Mouse (Mus musculus) CH12.LX (cell line): ENCODE measurements at regions not wholly inside any gene's neighbourhood (a gene's known extent, or its start where the extent isn't known, plus 50 kb on each side); places are given as distances from the start of the nearest gene placed in this dataset.

ENCODE experiments used
- DNase-seq: peaks from one replicate; pipeline ENCODE4 v3.0.0-alpha.2; 2013; ENCODE audit errors: extremely low read depth
- H3K27ac ChIP-seq: 2 replicates; pipeline ENCODE4 v1.5.1; 2012; ENCODE audit warnings: low read depth, mild to moderate bottlenecking, control low read depth, moderate library complexity; ENCODE audit not compliant: insufficient read depth
- H3K27me3 ChIP-seq: replicated peaks from 2 replicates; pipeline ENCODE3; 2012; ENCODE audit warnings: inconsistent platforms
- H3K36me3 ChIP-seq, 2 experiments: replicated peaks in 1 of 2; 2 replicates each; pipeline versions ENCODE3 to v1.6.1; 2012; ENCODE audit warnings: inconsistent platforms in 1 of 2, low read length in 1 of 2, mild to moderate bottlenecking in 1 of 2, mixed read lengths in 1 of 2, moderate library complexity in 1 of 2; ENCODE audit not compliant: control insufficient read depth in 1 of 2, insufficient read depth in 1 of 2
- H3K4me1 ChIP-seq, 2 experiments: 2 replicates each; pipeline ENCODE4 v1.6.1; 2012; ENCODE audit warnings: inconsistent platforms in 1 of 2, moderate library complexity in 1 of 2; ENCODE audit not compliant: insufficient read depth in 2 of 2, control insufficient read depth in 1 of 2
- H3K4me2 ChIP-seq: 2 replicates; pipeline ENCODE4 v1.6.1; 2012; ENCODE audit warnings: low read depth, mild to moderate bottlenecking, control low read depth; ENCODE audit not compliant: poor library complexity, insufficient read depth, severe bottlenecking
- H3K4me3 ChIP-seq, 3 experiments: fragments of 150-350 bp in 1 of 3; sonication (generic) in 1 of 3; replicated peaks in 1 of 3; 2 replicates each; pipeline versions ENCODE3 to v1.5.1; 2011 to 2012; ENCODE audit warnings: low read depth in 2 of 3, low read length in 2 of 3, mild to moderate bottlenecking in 2 of 3, moderate library complexity in 2 of 3, control low read depth in 1 of 3, improper control_type of control experiment in 1 of 3, inconsistent platforms in 1 of 3, mixed read lengths in 1 of 3; ENCODE audit not compliant: poor library complexity in 1 of 3
- H3K79me2 ChIP-seq: replicated peaks from 2 replicates; pipeline ENCODE4 v1.6.1; 2012; ENCODE audit warnings: mild to moderate bottlenecking, moderate library complexity; ENCODE audit not compliant: control insufficient read depth, poor library complexity, insufficient read depth, severe bottlenecking; ENCODE audit errors: extremely low read depth
- H3K9ac ChIP-seq: 2 replicates; pipeline ENCODE4 v1.6.1; 2012; ENCODE audit warnings: low read depth, mild to moderate bottlenecking, control low read depth, moderate library complexity; ENCODE audit not compliant: insufficient read depth
- H3K9me3 ChIP-seq: replicated peaks from 2 replicates; pipeline ENCODE3; 2012; ENCODE audit warnings: low read length, inconsistent platforms, mixed read lengths
- CHD2 ChIP-seq: IDR thresholded peaks from 2 replicates; pipeline ENCODE4 v1.6.1; 2011; ENCODE audit warnings: low read length, improper control_type of control experiment
- CTCF ChIP-seq, 2 experiments: IDR thresholded peaks in 1 of 2; conservative IDR thresholded peaks in 1 of 2; 2 replicates each; pipeline ENCODE4 v1.5.1; 2011 to 2012; ENCODE audit warnings: low read depth in 2 of 2, low read length in 2 of 2, improper control_type of control experiment in 1 of 2, inconsistent platforms in 1 of 2, mild to moderate bottlenecking in 1 of 2, moderate library complexity in 1 of 2
- ELF1 ChIP-seq: IDR thresholded peaks from 2 replicates; pipeline ENCODE4 v1.6.1; 2014; ENCODE audit warnings: low read depth, mild to moderate bottlenecking, inconsistent platforms, low read length, improper control_type of control experiment
- EP300 ChIP-seq: IDR thresholded peaks from 2 replicates; pipeline ENCODE4 v1.6.1; 2011; ENCODE audit warnings: low read length, improper control_type of control experiment
- ETS1 ChIP-seq: conservative IDR thresholded peaks from 2 replicates; pipeline ENCODE4 v1.6.1; 2012; ENCODE audit warnings: low read depth, mild to moderate bottlenecking, inconsistent platforms, low read length, improper control_type of control experiment, moderate library complexity
- GABPA ChIP-seq: IDR thresholded peaks from 2 replicates; pipeline ENCODE4 v1.6.1; 2012; ENCODE audit warnings: low read depth, low read length, improper control_type of control experiment, inconsistent platforms; ENCODE audit not compliant: insufficient replicate concordance
- HCFC1 ChIP-seq: IDR thresholded peaks from 2 replicates; pipeline ENCODE4 v1.6.1; 2012; ENCODE audit warnings: low read depth, mild to moderate bottlenecking, inconsistent platforms, low read length, improper control_type of control experiment
- KAT2A ChIP-seq: IDR thresholded peaks from 2 replicates; pipeline ENCODE4 v1.6.1; 2012; ENCODE audit warnings: low read length, improper control_type of control experiment, inconsistent platforms; ENCODE audit not compliant: insufficient replicate concordance
- MAX ChIP-seq: IDR thresholded peaks from 2 replicates; pipeline ENCODE4 v1.6.1; 2011; ENCODE audit warnings: low read length, improper control_type of control experiment
- MAZ ChIP-seq: IDR thresholded peaks from 2 replicates; pipeline ENCODE4 v1.6.1; 2012; ENCODE audit warnings: low read depth, mild to moderate bottlenecking, inconsistent platforms, low read length, improper control_type of control experiment, moderate library complexity
- MEF2A ChIP-seq: IDR thresholded peaks from 2 replicates; pipeline ENCODE4 v1.6.1; 2014; ENCODE audit warnings: low read depth, mild to moderate bottlenecking, inconsistent platforms, low read length, improper control_type of control experiment, borderline replicate concordance
- MYC ChIP-seq: IDR thresholded peaks from 2 replicates; pipeline ENCODE4 v1.6.1; 2011; ENCODE audit warnings: low read depth, mild to moderate bottlenecking, improper control_type of control experiment, low read length
- PAX5 ChIP-seq: IDR thresholded peaks from 2 replicates; pipeline ENCODE4 v1.6.1; 2012; ENCODE audit warnings: low read length, inconsistent platforms, mixed read lengths
- POLR2A ChIP-seq: IDR thresholded peaks from 2 replicates; pipeline ENCODE4 v1.6.1; 2011; ENCODE audit warnings: low read depth, mild to moderate bottlenecking, improper control_type of control experiment, low read length
- POLR2AphosphoS2 ChIP-seq: IDR thresholded peaks from 2 replicates; pipeline ENCODE4 v1.6.1; 2011; ENCODE audit warnings: low read depth, low read length, improper control_type of control experiment
- RAD21 ChIP-seq: IDR thresholded peaks from 2 replicates; pipeline ENCODE4 v1.6.1; 2011; ENCODE audit warnings: low read depth, mild to moderate bottlenecking, low read length, improper control_type of control experiment, moderate library complexity
- SIN3A ChIP-seq: IDR thresholded peaks from 2 replicates; pipeline ENCODE4 v1.6.1; 2012; ENCODE audit warnings: low read length, improper control_type of control experiment, inconsistent platforms
- TBP ChIP-seq: conservative IDR thresholded peaks from 2 replicates; pipeline ENCODE4 v1.6.1; 2011; ENCODE audit warnings: low read depth, low read length, improper control_type of control experiment
- TCF12 ChIP-seq: IDR thresholded peaks from 2 replicates; pipeline ENCODE4 v1.6.1; 2014; ENCODE audit warnings: low read depth, mild to moderate bottlenecking, inconsistent platforms, low read length, improper control_type of control experiment
- UBTF ChIP-seq: IDR thresholded peaks from 2 replicates; pipeline ENCODE4 v1.6.1; 2012; ENCODE audit warnings: low read depth, mild to moderate bottlenecking, inconsistent platforms, low read length, improper control_type of control experiment, moderate library complexity
- USF1 ChIP-seq: IDR thresholded peaks from 2 replicates; pipeline ENCODE4 v1.6.1; 2014; ENCODE audit warnings: low read depth, mild to moderate bottlenecking, inconsistent platforms, low read length, improper control_type of control experiment
- USF2 ChIP-seq: conservative IDR thresholded peaks from 2 replicates; pipeline ENCODE4 v1.6.1; 2011; ENCODE audit warnings: low read depth, low read length, improper control_type of control experiment
- ZC3H11A ChIP-seq: IDR thresholded peaks from 2 replicates; pipeline ENCODE4 v1.6.1; 2012; ENCODE audit warnings: low read depth, mild to moderate bottlenecking, inconsistent platforms, low read length, improper control_type of control experiment
- ZKSCAN1 ChIP-seq: IDR thresholded peaks from 2 replicates; pipeline ENCODE4 v1.6.1; 2012; ENCODE audit warnings: low read depth, inconsistent platforms, low read length, improper control_type of control experiment, borderline replicate concordance
- ZMIZ1 ChIP-seq: IDR thresholded peaks from 2 replicates; pipeline ENCODE4 v1.6.1; 2012; ENCODE audit warnings: low read depth, mild to moderate bottlenecking, inconsistent platforms, low read length, improper control_type of control experiment
- ZNF384 ChIP-seq: IDR thresholded peaks from 2 replicates; pipeline ENCODE4 v1.6.1; 2012; ENCODE audit warnings: low read depth, low read length, improper control_type of control experiment, inconsistent platforms
- dilution Hi-C: fragments of 300-500 bp; cut with MboI; formaldehyde crosslinking; loops from 2 replicates; pipeline ENCODE4 v1.14.3; 2020; ENCODE audit warnings: low sequenced_read_pairs; ENCODE audit not compliant: extremely low pct_unique_long_range_greater_than_20kb, extremely low pct_ligation_motif_present
- in situ Hi-C: fragments of 300-500 bp; cut with MboI; formaldehyde crosslinking; loops from 3 replicates; pipeline ENCODE4 v1.14.3; 2019; ENCODE audit warnings: low sequenced_read_pairs, low pct_ligation_motif_present, low pct_unique_long_range_greater_than_20kb, mixed read lengths

GRCm38 (mm10) chr2:108904121-108904733 lies 376.3 kb upstream of the Kif18a start:
- Histone ChIP-seq H3K79me2 (no peaks in the 10 kb centered on the region), H3K4me2 (no peak overlapping the region), H3K36me3 (no peaks in the 10 kb centered on the region), H3K9me3 (no peaks in the 10 kb centered on the region), H3K27ac (no peak overlapping the region), H3K4me1 (no peaks in the 10 kb centered on the region), H3K9ac (no peak overlapping the region), H3K4me3 (no peak overlapping the region), H3K27me3 (no peaks in the 10 kb centered on the region)
- TF ChIP-seq ZKSCAN1: no peak
- no peak for TF ChIP-seq CTCF (conservative IDR thresholded peaks at IDR 0.05 in 1 of 2, IDR thresholded peaks at IDR 0.05 in 1 of 2; ENCODE audit: low read depth in 2 of 2, low read length in 2 of 2)
- TF ChIP-seq KAT2A: no peak
- TF ChIP-seq SIN3A: no peak
- TF ChIP-seq ZNF384: no peak
- TF ChIP-seq TBP: no peak
- no peak for TF ChIP-seq CHD2
- no peak for TF ChIP-seq ZC3H11A
- TF ChIP-seq ETS1: no peak
- TF ChIP-seq ELF1: no peak
- no peak for TF ChIP-seq USF1
- no peak for TF ChIP-seq ZMIZ1
- in situ Hi-C loops: no loop called here
- DNase-seq: no peak
- dilution Hi-C loops: no loop called here

- Histone ChIP-seq H3K36me3 (no peaks in the 10 kb centered on the region), H3K9ac (no peak overlapping the region), H3K4me2 (no peak overlapping the region), H3K79me2 (no peaks in the 10 kb centered on the region), H3K9me3 (no peaks in the 10 kb centered on the region), H3K4me3 (no peak overlapping the region), H3K27me3 (no peaks in the 10 kb centered on the region), H3K27ac (no peak overlapping the region), H3K4me1 (no peaks in the 10 kb centered on the region)
- no peak for DNase-seq
- in situ Hi-C loops: no loop called here
- dilution Hi-C loops: no loop called here
- no peak for TF ChIP-seq MEF2A
- no peak for TF ChIP-seq TBP
Measured at GRCm38 (mm10) chr2:108913555-108913954, 367.0 kb upstream of the Kif18a start.

- H3K27me3 ChIP-seq: no peaks in the 10 kb centered on the region
- DNase-seq: no peak
- no peaks in the 10 kb centered on the region for H3K4me1 ChIP-seq
- in situ Hi-C loops (no loop called here), dilution Hi-C loops (no loop called here)
- no peaks in the 10 kb centered on the region for H3K79me2 ChIP-seq
- H3K4me3 ChIP-seq: no peak overlapping the region
- TF ChIP-seq USF2 (no peak), POLR2A (no peak), PAX5 (no peak), UBTF (no peak), GABPA (no peak), TCF12 (no peak), KAT2A (no peak), CTCF (conservative IDR thresholded peaks at IDR 0.05 in 1 of 2, IDR thresholded peaks at IDR 0.05 in 1 of 2; ENCODE audit: low read depth in 2 of 2, low read length in 2 of 2) (no peak), RAD21 (no peak), MAZ (no peak), POLR2AphosphoS2 (no peak), MAX (no peak), MYC (no peak), HCFC1 (no peak), ELF1 (no peak), ZC3H11A (no peak), MEF2A (no peak), EP300 (no peak)
- no peaks in the 10 kb centered on the region for H3K9me3 ChIP-seq
- no peak overlapping the region for H3K27ac ChIP-seq
- H3K4me2 ChIP-seq: no peak overlapping the region
- H3K36me3 ChIP-seq: no peaks in the 10 kb centered on the region
- H3K9ac ChIP-seq: no peak overlapping the region
Measured at GRCm38 (mm10) chr2:108913967-108914366, 366.6 kb upstream of the Kif18a start.
